In genomic region chr7:92442082-92442481, GRCm38 (mm10) we compare ENCODE assay signal across 21 mouse cellular contexts.
A peak's percentile ranks its signal among the peaks of the same experiment; 100 is the strongest.
DNase-seq lines count a peak whose midpoint lies in the region; ATAC-seq lines count a peak whose summit lies in the region.
"Had no signal": no experiment of that assay in that cellular context is flagged by ENCODE, and none has a peak within 500 bp of the region (broad histone marks: within the 10 kb centered on the region; RNA-seq: fewer than 3 reads in every experiment).

No protein-coding gene starts in this region.

- no peaks in the 10 kb centered on the region for H3K9me3 ChIP-seq in midbrain, embryonic 11.5 days (ENCODE audit: control insufficient read depth, low read length)
- no peaks in the 10 kb centered on the region for H3K9me3 ChIP-seq in midbrain, embryonic 16.5 days (replicated peaks; ENCODE audit: control insufficient read depth, low read length, poor library complexity, severe bottlenecking)
- H3K9me3 ChIP-seq in megakaryocyte, embryonic 14.5 days, result no peaks in the 10 kb centered on the region
- H3K9me3 ChIP-seq: embryonic facial prominence, embryonic 13.5 days; forebrain, embryonic 12.5 days; G1E; heart, embryonic 12.5 days; hindbrain, embryonic 13.5 days had no signal

- H3K4me1 ChIP-seq in midbrain, embryonic 11.5 days (ENCODE audit: control insufficient read depth, insufficient read depth, low read length), result no peaks in the 10 kb centered on the region
- no peaks in the 10 kb centered on the region for H3K4me1 ChIP-seq in midbrain, embryonic 16.5 days (ENCODE audit: control insufficient read depth, insufficient read depth, low read length)
- H3K4me1 ChIP-seq in megakaryocyte, embryonic 14.5 days, result peaks cover 68% of the 10 kb centered on the region
- H3K4me1 ChIP-seq: embryonic facial prominence, embryonic 13.5 days; forebrain, embryonic 12.5 days; heart, embryonic 12.5 days; hindbrain, embryonic 13.5 days had no signal

- H3K4me3 ChIP-seq in midbrain, embryonic 11.5 days (ENCODE audit: low read depth, low read length), result no peak overlapping the region
- no peak overlapping the region for H3K4me3 ChIP-seq in midbrain, embryonic 16.5 days (ENCODE audit: low read depth, low read length)
- peak overlapping the region; percentile 71 for H3K4me3 ChIP-seq in megakaryocyte, embryonic 14.5 days (replicated peaks)
- H3K4me3 ChIP-seq: embryonic facial prominence, embryonic 13.5 days; forebrain, embryonic 12.5 days; heart, embryonic 12.5 days; hindbrain, embryonic 13.5 days had no signal

- no peaks in the 10 kb centered on the region for H3K27me3 ChIP-seq in midbrain, embryonic 11.5 days (ENCODE audit: control insufficient read depth, insufficient read depth, low read length)
- no peaks in the 10 kb centered on the region for H3K27me3 ChIP-seq in midbrain, embryonic 16.5 days (ENCODE audit: control insufficient read depth, insufficient read depth, low read depth, low read length)
- H3K27me3 ChIP-seq in megakaryocyte, embryonic 14.5 days (replicated peaks), result no peaks in the 10 kb centered on the region
- H3K27me3 ChIP-seq: embryonic facial prominence, embryonic 13.5 days; forebrain, embryonic 12.5 days; heart, embryonic 12.5 days; hindbrain, embryonic 13.5 days had no signal

- WGBS in midbrain, embryonic 11.5 days, result 77% methylated on average over 4 of the region's 4 CpGs
- 82% methylated on average over 4 of the region's 4 CpGs for whole genome bisulfite sequencing in midbrain, embryonic 16.5 days

- H3K27ac ChIP-seq in midbrain, embryonic 11.5 days (ENCODE audit: low read depth, low read length), result no peak overlapping the region
- H3K27ac ChIP-seq in midbrain, embryonic 16.5 days (ENCODE audit: low read length), result no peak overlapping the region
- H3K27ac ChIP-seq: embryonic facial prominence, embryonic 13.5 days; forebrain, embryonic 12.5 days; hindbrain, embryonic 13.5 days; hindbrain, postnatal 0 days had no signal

- ATAC-seq in midbrain, embryonic 11.5 days (ENCODE audit: low FRiP score), result no peak
- no peak for ATAC-seq in midbrain, embryonic 16.5 days
- ATAC-seq in granulocyte monocyte progenitor cell, adult 5-6 weeks (replicated peaks; ENCODE audit: poor library complexity, severe bottlenecking), result peak; percentile 55
- ATAC-seq: CD4-positive, CD25-positive, alpha-beta regulatory T cell, adult 4 months; forebrain, postnatal 0 days; hindbrain, postnatal 0 days had no signal

- DNase-seq in midbrain, embryonic 11.5 days (ENCODE audit: low spot score, missing footprints), result peak; percentile 72
- no peak for DNase-seq in adrenal gland, postnatal 36 days
- no peak for DNase-seq in cerebellum, adult 18-20 months
- no peak for DNase-seq in adrenal gland, adult 18-20 months (ENCODE audit: low spot score in 2 of 2)
- DNase-seq: adrenal gland, postnatal 10 days; B cell, adult 2 months; cerebellum, adult 2 months; cerebellum, postnatal 10 days; forebrain, postnatal 0 days; gastrocnemius, postnatal 14 days; heart, postnatal 36 days had no signal

- no peak overlapping the region for H3K9ac ChIP-seq in midbrain, embryonic 11.5 days (ENCODE audit: low read length)
- no peak overlapping the region for H3K9ac ChIP-seq in midbrain, embryonic 16.5 days (ENCODE audit: low read depth, low read length)
- H3K9ac ChIP-seq: embryonic facial prominence, embryonic 13.5 days; forebrain, embryonic 12.5 days; forebrain, postnatal 0 days; heart, embryonic 12.5 days; hindbrain, embryonic 13.5 days had no signal

- H3K36me3 ChIP-seq in midbrain, embryonic 11.5 days (ENCODE audit: control insufficient read depth, insufficient read depth, low read length), result no peaks in the 10 kb centered on the region
- no peaks in the 10 kb centered on the region; the same call in 1 of the 2 replicates for H3K36me3 ChIP-seq in midbrain, embryonic 16.5 days (ENCODE audit: control insufficient read depth, insufficient read depth, low read length)
- peaks cover 6% of the 10 kb centered on the region for H3K36me3 ChIP-seq in megakaryocyte, embryonic 14.5 days (replicated peaks; ENCODE audit: low read length)
- H3K36me3 ChIP-seq: embryonic facial prominence, embryonic 13.5 days; forebrain, embryonic 12.5 days; G1E; heart, embryonic 12.5 days; hindbrain, embryonic 13.5 days had no signal

- H3K4me2 ChIP-seq in midbrain, embryonic 11.5 days, result no peak overlapping the region
- H3K4me2 ChIP-seq in midbrain, embryonic 16.5 days (ENCODE audit: low read length), result no peak overlapping the region
- H3K4me2 ChIP-seq: embryonic facial prominence, embryonic 13.5 days; forebrain, embryonic 12.5 days; heart, embryonic 12.5 days; hindbrain, embryonic 13.5 days had no signal
